Mouse (Mus musculus) CH12.LX (cell line): Measurements from ENCODE around the gene Als2cr12. TPM values are rescaled to one million over a fixed set of nuclear protein-coding genes. Genes with fewer than 3 reads are reported as not detected.

Experiments used
- DNase-seq: peaks from one replicate; pipeline ENCODE4 v3.0.0-alpha.2; 2013; ENCODE audit errors: extremely low read depth
- H3K27ac ChIP-seq: 2 replicates; pipeline ENCODE4 v1.5.1; 2012; ENCODE audit warnings: low read depth, mild to moderate bottlenecking, control low read depth, moderate library complexity; ENCODE audit not compliant: insufficient read depth
- H3K27me3 ChIP-seq: replicated peaks from 2 replicates; pipeline ENCODE3; 2012; ENCODE audit warnings: inconsistent platforms
- H3K36me3 ChIP-seq, 2 experiments: replicated peaks in 1 of 2; 2 replicates each; pipeline versions ENCODE3 to v1.6.1; 2012; ENCODE audit warnings: inconsistent platforms in 1 of 2, low read length in 1 of 2, mild to moderate bottlenecking in 1 of 2, mixed read lengths in 1 of 2, moderate library complexity in 1 of 2; ENCODE audit not compliant: control insufficient read depth in 1 of 2, insufficient read depth in 1 of 2
- H3K4me1 ChIP-seq, 2 experiments: 2 replicates each; pipeline ENCODE4 v1.6.1; 2012; ENCODE audit warnings: inconsistent platforms in 1 of 2, moderate library complexity in 1 of 2; ENCODE audit not compliant: insufficient read depth in 2 of 2, control insufficient read depth in 1 of 2
- H3K4me2 ChIP-seq: 2 replicates; pipeline ENCODE4 v1.6.1; 2012; ENCODE audit warnings: low read depth, mild to moderate bottlenecking, control low read depth; ENCODE audit not compliant: poor library complexity, insufficient read depth, severe bottlenecking
- H3K4me3 ChIP-seq, 3 experiments: fragments of 150-350 bp in 1 of 3; sonication (generic) in 1 of 3; replicated peaks in 1 of 3; 2 replicates each; pipeline versions ENCODE3 to v1.5.1; 2011 to 2012; ENCODE audit warnings: low read depth in 2 of 3, low read length in 2 of 3, mild to moderate bottlenecking in 2 of 3, moderate library complexity in 2 of 3, control low read depth in 1 of 3, improper control_type of control experiment in 1 of 3, inconsistent platforms in 1 of 3, mixed read lengths in 1 of 3; ENCODE audit not compliant: poor library complexity in 1 of 3
- H3K79me2 ChIP-seq: replicated peaks from 2 replicates; pipeline ENCODE4 v1.6.1; 2012; ENCODE audit warnings: mild to moderate bottlenecking, moderate library complexity; ENCODE audit not compliant: control insufficient read depth, poor library complexity, insufficient read depth, severe bottlenecking; ENCODE audit errors: extremely low read depth
- H3K9ac ChIP-seq: 2 replicates; pipeline ENCODE4 v1.6.1; 2012; ENCODE audit warnings: low read depth, mild to moderate bottlenecking, control low read depth, moderate library complexity; ENCODE audit not compliant: insufficient read depth
- H3K9me3 ChIP-seq: replicated peaks from 2 replicates; pipeline ENCODE3; 2012; ENCODE audit warnings: low read length, inconsistent platforms, mixed read lengths
- BHLHE40 ChIP-seq: IDR thresholded peaks from 2 replicates; pipeline ENCODE4 v1.6.1; 2011; ENCODE audit warnings: mild to moderate bottlenecking, low read depth, low read length, improper control_type of control experiment
- CHD1 ChIP-seq: IDR thresholded peaks from 2 replicates; pipeline ENCODE4 v1.6.1; 2012; ENCODE audit warnings: low read depth, low read length, improper control_type of control experiment, inconsistent platforms
- CHD2 ChIP-seq: IDR thresholded peaks from 2 replicates; pipeline ENCODE4 v1.6.1; 2011; ENCODE audit warnings: low read length, improper control_type of control experiment
- CTCF ChIP-seq, 2 experiments: IDR thresholded peaks in 1 of 2; conservative IDR thresholded peaks in 1 of 2; 2 replicates each; pipeline ENCODE4 v1.5.1; 2011 to 2012; ENCODE audit warnings: low read depth in 2 of 2, low read length in 2 of 2, improper control_type of control experiment in 1 of 2, inconsistent platforms in 1 of 2, mild to moderate bottlenecking in 1 of 2, moderate library complexity in 1 of 2
- E2F4 ChIP-seq: IDR thresholded peaks from 2 replicates; pipeline ENCODE4 v1.6.1; 2011; ENCODE audit warnings: low read depth, low read length, improper control_type of control experiment; ENCODE audit not compliant: insufficient replicate concordance
- HCFC1 ChIP-seq: IDR thresholded peaks from 2 replicates; pipeline ENCODE4 v1.6.1; 2012; ENCODE audit warnings: low read depth, mild to moderate bottlenecking, inconsistent platforms, low read length, improper control_type of control experiment
- IRF4 ChIP-seq: IDR thresholded peaks from 2 replicates; pipeline ENCODE4 v1.6.1; 2014; ENCODE audit warnings: low read depth, mild to moderate bottlenecking, inconsistent platforms, low read length, improper control_type of control experiment
- JUN ChIP-seq: IDR thresholded peaks from 2 replicates; pipeline ENCODE4 v1.6.1; 2011; ENCODE audit warnings: low read depth, mild to moderate bottlenecking, low read length, improper control_type of control experiment, moderate library complexity; ENCODE audit not compliant: insufficient read depth
- JUND ChIP-seq: conservative IDR thresholded peaks from 2 replicates; pipeline ENCODE4 v1.6.1; 2011; ENCODE audit warnings: low read depth, low read length, improper control_type of control experiment
- KAT2A ChIP-seq: IDR thresholded peaks from 2 replicates; pipeline ENCODE4 v1.6.1; 2012; ENCODE audit warnings: low read length, improper control_type of control experiment, inconsistent platforms; ENCODE audit not compliant: insufficient replicate concordance
- MAFK ChIP-seq: IDR thresholded peaks from 2 replicates; pipeline ENCODE4 v1.6.1; 2011; ENCODE audit warnings: low read length, improper control_type of control experiment; ENCODE audit not compliant: insufficient replicate concordance
- MAX ChIP-seq: IDR thresholded peaks from 2 replicates; pipeline ENCODE4 v1.6.1; 2011; ENCODE audit warnings: low read length, improper control_type of control experiment
- MAZ ChIP-seq: IDR thresholded peaks from 2 replicates; pipeline ENCODE4 v1.6.1; 2012; ENCODE audit warnings: low read depth, mild to moderate bottlenecking, inconsistent platforms, low read length, improper control_type of control experiment, moderate library complexity
- MEF2A ChIP-seq: IDR thresholded peaks from 2 replicates; pipeline ENCODE4 v1.6.1; 2014; ENCODE audit warnings: low read depth, mild to moderate bottlenecking, inconsistent platforms, low read length, improper control_type of control experiment, borderline replicate concordance
- NELFE ChIP-seq: IDR thresholded peaks from 2 replicates; pipeline ENCODE4 v1.6.1; 2011; ENCODE audit warnings: low read depth, low read length, improper control_type of control experiment
- NRF1 ChIP-seq: IDR thresholded peaks from 2 replicates; pipeline ENCODE4 v1.6.1; 2014; ENCODE audit warnings: low read depth, mild to moderate bottlenecking, inconsistent platforms, low read length, improper control_type of control experiment, moderate library complexity
- POLR2AphosphoS2 ChIP-seq: IDR thresholded peaks from 2 replicates; pipeline ENCODE4 v1.6.1; 2011; ENCODE audit warnings: low read depth, low read length, improper control_type of control experiment
- RAD21 ChIP-seq: IDR thresholded peaks from 2 replicates; pipeline ENCODE4 v1.6.1; 2011; ENCODE audit warnings: low read depth, mild to moderate bottlenecking, low read length, improper control_type of control experiment, moderate library complexity
- SIN3A ChIP-seq: IDR thresholded peaks from 2 replicates; pipeline ENCODE4 v1.6.1; 2012; ENCODE audit warnings: low read length, improper control_type of control experiment, inconsistent platforms
- SMC3 ChIP-seq: IDR thresholded peaks from 2 replicates; pipeline ENCODE4 v1.6.1; 2011; ENCODE audit warnings: low read depth, low read length, improper control_type of control experiment
- TBP ChIP-seq: conservative IDR thresholded peaks from 2 replicates; pipeline ENCODE4 v1.6.1; 2011; ENCODE audit warnings: low read depth, low read length, improper control_type of control experiment
- TCF12 ChIP-seq: IDR thresholded peaks from 2 replicates; pipeline ENCODE4 v1.6.1; 2014; ENCODE audit warnings: low read depth, mild to moderate bottlenecking, inconsistent platforms, low read length, improper control_type of control experiment
- UBTF ChIP-seq: IDR thresholded peaks from 2 replicates; pipeline ENCODE4 v1.6.1; 2012; ENCODE audit warnings: low read depth, mild to moderate bottlenecking, inconsistent platforms, low read length, improper control_type of control experiment, moderate library complexity
- ZC3H11A ChIP-seq: IDR thresholded peaks from 2 replicates; pipeline ENCODE4 v1.6.1; 2012; ENCODE audit warnings: low read depth, mild to moderate bottlenecking, inconsistent platforms, low read length, improper control_type of control experiment
- ZKSCAN1 ChIP-seq: IDR thresholded peaks from 2 replicates; pipeline ENCODE4 v1.6.1; 2012; ENCODE audit warnings: low read depth, inconsistent platforms, low read length, improper control_type of control experiment, borderline replicate concordance
- ZNF384 ChIP-seq: IDR thresholded peaks from 2 replicates; pipeline ENCODE4 v1.6.1; 2012; ENCODE audit warnings: low read depth, low read length, improper control_type of control experiment, inconsistent platforms
- dilution Hi-C: fragments of 300-500 bp; cut with MboI; formaldehyde crosslinking; loops from 2 replicates; pipeline ENCODE4 v1.14.3; 2020; ENCODE audit warnings: low sequenced_read_pairs; ENCODE audit not compliant: extremely low pct_unique_long_range_greater_than_20kb, extremely low pct_ligation_motif_present
- in situ Hi-C: fragments of 300-500 bp; cut with MboI; formaldehyde crosslinking; loops from 3 replicates; pipeline ENCODE4 v1.14.3; 2019; ENCODE audit warnings: low sequenced_read_pairs, low pct_ligation_motif_present, low pct_unique_long_range_greater_than_20kb, mixed read lengths
- polyA plus RNA-seq: library from polyadenylated mRNA; unstranded; fragments of >175 nt; gene quantifications from 2 replicates; pipeline ENCODE4 v1.2.1, GENCODE M21; 2012; ENCODE audit warnings: low read depth; ENCODE audit not compliant: insufficient read length
- total RNA-seq, 2 experiments: library from RNA; depleted of rRNA; stranded (reverse); fragments of 300-350 nt in 1 of 2; fragments of >200 nt in 1 of 2; gene quantifications; 2 replicates each; pipeline ENCODE4 v1.2.3; 2012 to 2014

The Als2cr12 gene
- total and polyA plus RNA-seq, 3 experiments = 0.33 TPM; not detected in 2

GRCm38 (mm10) chr1:58739529-58739928, 43.7 kb upstream of the Als2cr12 start:
- peaks cover 77 to 92% of the 10 kb centered on the region in 2 experiments for H3K36me3 ChIP-seq
- no peak overlapping the region for H3K9ac ChIP-seq

GRCm38 (mm10) chr1:58736968-58737367, 41.2 kb upstream of the Als2cr12 start:
- H3K9me3 ChIP-seq = no peaks in the 10 kb centered on the region
- H3K4me2 ChIP-seq = no peak overlapping the region
- no peak overlapping the region for H3K27ac ChIP-seq
- H3K27me3 ChIP-seq = no peaks in the 10 kb centered on the region
- TF ChIP-seq SMC3 (no peak), CHD2 (no peak), HCFC1 (no peak), NELFE (no peak), SIN3A (no peak), BHLHE40 (no peak), MAX (no peak), MAZ (no peak), ZC3H11A (no peak), MAFK (no peak), RAD21 (no peak), JUND (no peak), UBTF (no peak), MEF2A (no peak), JUN (no peak), CHD1 (no peak), TBP (no peak), CTCF (conservative IDR thresholded peaks at IDR 0.05 in 1 of 2, IDR thresholded peaks at IDR 0.05 in 1 of 2; ENCODE audit: low read depth in 2 of 2, low read length in 2 of 2) (no peak), ZKSCAN1 (no peak), KAT2A (no peak)
- no peak for DNase-seq
- H3K4me3 ChIP-seq = no peak overlapping the region
- H3K79me2 ChIP-seq = peaks cover 23% of the 10 kb centered on the region
- peaks cover 0 to 59% of the 10 kb centered on the region in 2 experiments; a peak in 2 of 4 replicates for H3K4me1 ChIP-seq
- in situ Hi-C loops = no loop called here
- H3K36me3 ChIP-seq = peaks cover 70 to 88% of the 10 kb centered on the region in 2 experiments
- H3K9ac ChIP-seq = no peak overlapping the region
- dilution Hi-C loops = no loop called here

More at GRCm38 (mm10) chr1:58739529-58739928, 43.7 kb upstream of the Als2cr12 start:
- in situ Hi-C loops = no loop called here
- peaks cover 5 to 70% of the 10 kb centered on the region in 2 experiments; a peak in 3 of 4 replicates for H3K4me1 ChIP-seq
- H3K4me3 ChIP-seq = no peak overlapping the region
- H3K79me2 ChIP-seq = peaks cover 15% of the 10 kb centered on the region
- dilution Hi-C loops = no loop called here
- DNase-seq = no peak
- H3K27ac ChIP-seq = no peak overlapping the region
- H3K9me3 ChIP-seq = no peaks in the 10 kb centered on the region
- H3K27me3 ChIP-seq = no peaks in the 10 kb centered on the region
- no peak overlapping the region for H3K4me2 ChIP-seq
- TF ChIP-seq MAZ (no peak), IRF4 (no peak), ZNF384 (no peak), MAFK (no peak), POLR2AphosphoS2 (no peak), TCF12 (no peak), NRF1 (no peak), KAT2A (no peak), E2F4 (no peak)
